Mouse (Mus musculus) E14TG2a.4 (cell line): Measurements from ENCODE around the gene Adarb1.

Experiments
- CTCF ChIP-seq: conservative IDR thresholded peaks from 2 replicates; pipeline ENCODE4 v1.5.1; 2014; ENCODE audit warnings: low read length
- NANOG ChIP-seq: IDR thresholded peaks from 2 replicates; pipeline ENCODE4 v1.6.1; 2014; ENCODE audit warnings: borderline replicate concordance, low read length, mixed read lengths
- POU5F1 ChIP-seq: IDR thresholded peaks from 2 replicates; pipeline ENCODE4 v1.6.1; 2014; ENCODE audit warnings: low read length, borderline replicate concordance

DNA sequence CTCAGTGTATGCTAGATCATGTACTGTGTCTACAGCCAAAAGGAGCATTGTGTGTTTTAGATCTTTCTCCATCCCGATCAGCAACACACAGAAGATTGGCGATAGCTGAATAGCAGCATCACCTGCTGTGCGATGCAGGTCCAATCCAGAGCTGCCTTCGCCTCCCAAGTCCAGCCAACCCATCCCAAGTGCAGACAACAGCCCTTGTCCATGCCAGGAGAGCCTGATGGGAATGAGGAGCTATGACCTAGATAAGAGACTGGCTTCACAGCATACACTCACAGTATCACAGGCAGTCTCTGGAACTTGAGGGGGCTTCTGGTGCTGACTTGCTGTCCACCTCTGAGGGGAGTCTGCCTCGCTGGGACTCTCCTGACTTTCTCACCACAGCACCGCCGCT lies 30.1 kb upstream of the Adarb1 start:
- TF ChIP-seq NANOG (no peak), CTCF (no peak), POU5F1 (no peak)
